Mouse (Mus musculus) C2C12 (cell line): ENCODE data around the gene Pygo2.

ENCODE experiments used
- CTCF ChIP-seq: IDR thresholded peaks from one replicate; pipeline ENCODE4 v1.5.1; 2011; ENCODE audit not compliant: control insufficient read depth, insufficient read depth, insufficient read length
- MAX ChIP-seq: IDR thresholded peaks from one replicate; pipeline ENCODE4 v1.6.1; 2011; ENCODE audit warnings: mild to moderate bottlenecking, control low read depth
- MYOD1 ChIP-seq: IDR thresholded peaks from one replicate; pipeline ENCODE4 v1.6.1; 2011; ENCODE audit warnings: low read depth; ENCODE audit not compliant: control insufficient read depth, insufficient read length
- MYOG ChIP-seq: IDR thresholded peaks from one replicate; pipeline ENCODE4 v1.6.1; 2011; ENCODE audit not compliant: control insufficient read depth, insufficient read length; ENCODE audit errors: extremely low read depth
- USF1 ChIP-seq: IDR thresholded peaks from one replicate; pipeline ENCODE4 v1.6.1; 2011; ENCODE audit warnings: low read depth, mild to moderate bottlenecking, control low read depth, moderate library complexity

DNA sequence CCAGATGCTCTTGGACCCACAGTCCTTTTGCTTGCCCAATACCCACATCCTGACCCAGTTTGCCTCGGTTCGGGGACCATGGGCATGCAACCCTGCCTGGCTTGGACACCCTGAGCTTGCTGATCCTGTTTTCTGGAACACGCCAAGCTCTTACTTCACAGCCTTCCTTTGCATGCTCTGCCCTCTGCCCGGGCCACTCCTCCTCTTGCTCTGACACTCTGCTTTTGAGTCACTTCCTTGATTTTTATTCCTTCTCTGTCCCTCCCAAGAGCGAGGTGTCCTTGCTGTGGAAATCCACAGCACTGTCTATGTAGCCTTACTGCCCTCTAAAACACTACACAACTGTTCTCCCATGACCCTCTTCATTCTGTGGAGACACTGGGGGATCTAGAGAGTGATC is 52.2 kb downstream of the Pygo2 start:
- TF ChIP-seq MYOG (no peak), CTCF (no peak), MYOD1 (no peak), MAX (no peak), USF1 (no peak)
